ENCODE assay signal across 21 mouse cellular contexts in genomic region chr7:73426235-73426634, GRCm38 (mm10). TPM values are rescaled to one million over a fixed set of nuclear protein-coding genes. Genes with fewer than 3 reads are reported as not detected.
DNase-seq lines count a peak whose midpoint lies in the region; ATAC-seq and TF ChIP-seq lines count a peak whose summit lies in the region.
"Had no signal": no experiment of that assay in that cellular context is flagged by ENCODE, and none has a peak within 500 bp of the region (broad histone marks: within the 10 kb centered on the region; RNA-seq: fewer than 3 reads in every experiment).

No protein-coding gene starts in this region.

- H3K4me2 ChIP-seq in forebrain, embryonic 12.5 days: no peak overlapping the region
- H3K4me2 ChIP-seq: heart, embryonic 13.5 days; limb, embryonic 15.5 days had no signal

- H3K36me3 ChIP-seq in forebrain, embryonic 12.5 days (replicated peaks): peaks cover 44% of the 10 kb centered on the region

- CTCF ChIA-PET in Patski (lab: Charles Lee): no interaction called here

- H3K27me3 ChIP-seq in Patski: no peaks in the 10 kb centered on the region
- no peaks in the 10 kb centered on the region for H3K27me3 ChIP-seq in forebrain, embryonic 12.5 days
- H3K27me3 ChIP-seq: heart, embryonic 13.5 days; limb, embryonic 15.5 days had no signal

- peaks cover 29% of the 10 kb centered on the region for H3K4me1 ChIP-seq in forebrain, embryonic 12.5 days

- H3K4me3 ChIP-seq in forebrain, embryonic 12.5 days (replicated peaks): no peak overlapping the region
- H3K4me3 ChIP-seq: embryonic facial prominence, embryonic 10.5 days; erythroblast, embryonic 14.5 days; heart, embryonic 13.5 days; limb, embryonic 15.5 days; midbrain, embryonic 10.5 days had no signal

- no peak overlapping the region for H3K9ac ChIP-seq in forebrain, embryonic 12.5 days
- H3K9ac ChIP-seq: forebrain, postnatal 0 days; heart, embryonic 13.5 days; limb, embryonic 15.5 days; liver, postnatal 0 days had no signal

- POLR2A ChIA-PET in Patski (lab: Charles Lee): interaction anchor here (0.6 kb wide), 1 partner anchor 96 kb away, joined by 3 read pairs; no protein-coding TSS in a partner anchor

- H3K27ac ChIP-seq in forebrain, embryonic 12.5 days: no peak overlapping the region
- H3K27ac ChIP-seq: embryonic facial prominence, embryonic 10.5 days; heart, embryonic 13.5 days; kidney, postnatal 0 days; limb, embryonic 15.5 days; midbrain, embryonic 10.5 days had no signal

- DNase-seq in adrenal gland, adult 8-10 months: peak; percentile 71
- no peak for DNase-seq in adrenal gland, postnatal 25 days
- DNase-seq in 3134 (ENCODE audit: extremely low read depth, insufficient read length, low spot score): peak; percentile 58
- DNase-seq in Patski (ENCODE audit: low read depth, low spot score): peak; percentile 51
- DNase-seq in lung, postnatal 10 days: peak; percentile 45
- no peak for DNase-seq in left cerebral cortex, adult 9 months (ENCODE audit: low spot score in 2 of 2)
- DNase-seq in right cerebral cortex, adult 18-20 months: no peak
- DNase-seq: cerebellum, postnatal 10 days; forebrain, postnatal 0 days; gastrocnemius, postnatal 25 days; heart, postnatal 4 days; liver, postnatal 0 days; spleen, adult 18-20 months had no signal

- no peak for TF ChIP-seq CTCF in Patski (IDR thresholded peaks at IDR 0.05)

- no peaks in the 10 kb centered on the region for H3K9me3 ChIP-seq in forebrain, embryonic 12.5 days
- H3K9me3 ChIP-seq: embryonic facial prominence, embryonic 10.5 days; heart, embryonic 13.5 days; limb, embryonic 15.5 days; midbrain, embryonic 10.5 days had no signal

- ATAC-seq in Patski: peak; percentile 54
- ATAC-seq in forebrain, embryonic 12.5 days (ENCODE audit: low FRiP score): no peak
- ATAC-seq: forebrain, postnatal 0 days; inflammation-experienced regulatory T-cells, adult 6 months had no signal

- 81% methylated on average over 3 of the region's 3 CpGs for WGBS in forebrain, embryonic 12.5 days

- in situ Hi-C loops in Patski (cut with MboI; ENCODE audit: low pct_unique_long_range_greater_than_20kb): loop anchor here (25.0 kb wide), 1 partner anchor 911 kb away; no protein-coding TSS in a partner anchor

RNA-seq across cellular contexts. Expression of gene Rgma, which starts 50.9 kb away (rescaled TPM):
- 10 to 100 TPM; 12.8 to 16.1 (median 14.0) TPM for total RNA-seq in adrenal gland, adult 8-10 months (2022)
- 7.7 and 9.9 TPM in 2 replicates for total RNA-seq in adrenal gland, postnatal 25 days (2021)
- 14.6 TPM for polyA plus RNA-seq in Patski (2021)
- 37.3 and 42.3 TPM in 2 replicates for polyA plus RNA-seq in forebrain, embryonic 12.5 days (2016; fragmentation: Nextera tagmentation; extraction: Ambion mirVana)
- polyA plus RNA-seq: erythroblast, embryonic 14.5 days; inflammation-experienced regulatory T-cells, adult 6 months had no signal

Comparison
In these comparisons a context has a peak if more than half of its experiments do, and no peak if none do; other contexts are left out.
1. DNase-seq: peak in adrenal gland, adult 8-10 months (single experiment), 3134 (single experiment), Patski (single experiment) and lung, postnatal 10 days (single experiment); none in adrenal gland, postnatal 25 days (single experiment), left cerebral cortex, adult 9 months (0 of 2) and right cerebral cortex, adult 18-20 months (single experiment).